Mouse (Mus musculus) thymus, adult 2 months (tissue): ENCODE results near the gene Upk3bl. TPM values are rescaled to one million over a fixed set of nuclear protein-coding genes. Genes with fewer than 3 reads are reported as not detected.
"Not testable (repeated sequence)": the region's sequence is repeated elsewhere in the genome, so short reads cannot be mapped to it uniquely, and the experiment has no call there.

Experiments used
- DNase-seq: peaks from one replicate; pipeline ENCODE4 v3.0.0; 2021
- H3K27ac ChIP-seq: fragments of 200-500 bp; 2 replicates; pipeline ENCODE4 v1.5.1; 2012; ENCODE audit warnings: low read length, control low read depth; ENCODE audit not compliant: control insufficient read depth, insufficient read depth
- H3K27me3 ChIP-seq: fragments of 200-500 bp; 2 replicates; pipeline ENCODE4 v1.6.1; 2012; ENCODE audit warnings: mild to moderate bottlenecking, low read length, moderate library complexity, mixed read lengths; ENCODE audit not compliant: control insufficient read depth, insufficient read depth
- H3K36me3 ChIP-seq: fragments of 200-500 bp; 2 replicates; pipeline ENCODE4 v1.6.1; 2012; ENCODE audit warnings: mild to moderate bottlenecking, low read length, moderate library complexity; ENCODE audit not compliant: control insufficient read depth, insufficient read depth
- H3K4me1 ChIP-seq: fragments of 200-500 bp; replicated peaks from 2 replicates; pipeline ENCODE4 v1.6.1; 2012; ENCODE audit warnings: low read length; ENCODE audit not compliant: control insufficient read depth, insufficient read depth
- H3K4me3 ChIP-seq: fragments of 200-500 bp; 2 replicates; pipeline ENCODE4 v1.5.1; 2012; ENCODE audit warnings: mild to moderate bottlenecking, low read length, control low read depth, moderate library complexity; ENCODE audit not compliant: control insufficient read depth, insufficient read depth
- CTCF ChIP-seq: fragments of 200-500 bp; IDR thresholded peaks from 2 replicates; pipeline ENCODE4 v1.5.1; 2012; ENCODE audit warnings: mild to moderate bottlenecking, control low read depth, low read length, moderate library complexity, borderline replicate concordance; ENCODE audit not compliant: control insufficient read depth, poor library complexity, insufficient read depth; ENCODE audit errors: extremely low read depth
- POLR2A ChIP-seq: fragments of 200-500 bp; IDR thresholded peaks from 2 replicates; pipeline ENCODE4 v1.6.1; 2012; ENCODE audit warnings: mild to moderate bottlenecking, low read length, control low read depth, moderate library complexity; ENCODE audit not compliant: control insufficient read depth, poor library complexity, insufficient read depth; ENCODE audit errors: extremely low read depth
- WGBS: fragments of 180-500 bp; shearing (Covaris S2); methylation state at CpG from one replicate; pipeline ENCODE4 v1.1.7; 2018; 5-methylcytosine and 5-hydroxymethylcytosine counted together
- polyA plus RNA-seq: library from polyadenylated mRNA; depleted of rRNA; stranded (reverse); fragments of >200 nt; gene quantifications from 2 replicates; pipeline ENCODE4 v1.2.3, GENCODE M21; 2012

Upk3bl gene
- polyA plus RNA-seq, 1 experiment: 1.3 TPM

DNA sequence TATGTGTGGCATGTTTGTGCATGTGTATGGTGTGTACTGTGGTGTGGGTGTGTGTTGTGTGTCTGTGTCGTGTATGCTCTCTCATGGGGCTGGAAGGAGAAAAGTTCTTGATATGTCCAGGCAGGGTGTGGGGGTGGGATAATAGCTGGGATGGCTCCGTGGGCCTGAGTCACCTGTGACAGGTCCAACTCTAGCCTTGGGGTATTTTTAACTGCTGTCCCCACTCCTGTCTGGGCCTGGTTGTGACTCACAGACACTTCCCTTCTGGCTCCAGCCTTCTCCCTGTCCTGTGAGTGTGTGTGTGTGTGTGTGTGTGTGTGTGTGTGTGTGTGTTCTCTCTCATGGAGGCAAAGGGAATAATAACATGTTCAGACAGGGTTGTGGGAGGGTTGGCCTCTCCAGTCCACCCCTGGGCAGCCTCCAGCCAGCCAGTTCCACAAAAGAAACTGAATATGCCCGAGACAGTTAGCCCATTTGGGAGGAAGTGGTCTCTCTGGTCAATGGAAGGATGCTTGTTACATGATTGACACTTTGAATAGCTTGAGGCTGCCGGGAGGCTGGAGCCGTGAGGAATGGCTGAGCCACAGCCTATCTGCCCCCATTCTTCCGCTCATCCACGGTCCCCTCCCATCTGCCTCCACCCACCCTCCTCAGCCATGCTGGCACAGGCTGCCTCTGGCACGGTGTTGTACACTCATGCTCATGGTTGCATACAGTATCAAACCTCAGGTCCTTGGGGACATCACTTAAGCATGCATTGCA is 40.1 kb downstream of the Upk3bl start:
- DNase-seq: no peak
- Histone ChIP-seq H3K27ac (no peak overlapping the region), H3K27me3 (no peaks in the 10 kb centered on the region), H3K4me1 (peaks cover 25% of the 10 kb centered on the region), H3K4me3 (no peak overlapping the region), H3K36me3 (no peaks in the 10 kb centered on the region)
- TF ChIP-seq POLR2A: no peak
- no peak for TF ChIP-seq CTCF
- WGBS: 37% methylated on average over 8 of the region's 8 CpGs

DNA sequence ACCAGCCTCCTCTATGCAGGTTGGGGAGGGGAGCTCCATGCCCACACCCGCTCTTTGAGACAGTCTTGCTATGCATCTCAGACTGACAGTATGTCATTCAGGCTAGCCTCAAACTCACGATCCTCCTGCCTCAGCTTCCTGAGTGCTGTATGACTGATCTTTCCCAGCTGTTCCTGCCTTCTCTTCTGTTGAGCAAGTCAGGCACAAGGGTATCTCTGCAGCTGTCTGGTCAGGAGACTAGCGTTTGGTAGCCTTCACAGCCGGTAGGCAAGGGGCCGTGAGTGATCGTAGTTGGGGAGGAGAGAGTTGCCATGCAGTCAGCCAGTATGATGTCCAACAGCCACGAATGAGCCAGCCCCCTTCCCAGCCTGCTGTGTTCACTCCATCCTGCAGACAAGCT is 40.8 kb downstream of the Upk3bl start:
- TF ChIP-seq CTCF (no peak), POLR2A (no peak)
- Histone ChIP-seq H3K4me3 (no peak overlapping the region), H3K27me3 (no peaks in the 10 kb centered on the region), H3K4me1 (peaks cover 25% of the 10 kb centered on the region), H3K27ac (no peak overlapping the region), H3K36me3 (no peaks in the 10 kb centered on the region)
- 78% methylated on average over 7 of the region's 7 CpGs for WGBS
- DNase-seq: no peak

GRCm38 (mm10) chr5:136098536-136098935 is 44.2 kb downstream of the Upk3bl start:
- H3K27ac ChIP-seq: no peak overlapping the region

GRCm38 (mm10) chr5:136102099-136102820 is 48.0 kb downstream of the Upk3bl start:
- Histone ChIP-seq H3K27me3 (no peaks in the 10 kb centered on the region), H3K4me3 (peak overlapping the region; percentile 33), H3K36me3 (no peaks in the 10 kb centered on the region), H3K4me1 (peaks cover 17% of the 10 kb centered on the region), H3K27ac (no peak overlapping the region)
- peak; percentile 68 for DNase-seq
- TF ChIP-seq CTCF (peak; percentile 97), POLR2A (no peak)
- WGBS: 15% methylated on average over 41 of the region's 41 CpGs

More at GRCm38 (mm10) chr5:136098536-136098935, 44.2 kb downstream of the Upk3bl start:
- H3K4me3 ChIP-seq: no peak overlapping the region
- H3K4me1 ChIP-seq: peaks cover 17% of the 10 kb centered on the region
- no peak for TF ChIP-seq POLR2A
- no peaks in the 10 kb centered on the region for H3K36me3 ChIP-seq
- 96% methylated on average over 10 of the region's 10 CpGs for WGBS
- no peaks in the 10 kb centered on the region for H3K27me3 ChIP-seq
- no peak for DNase-seq

DNA sequence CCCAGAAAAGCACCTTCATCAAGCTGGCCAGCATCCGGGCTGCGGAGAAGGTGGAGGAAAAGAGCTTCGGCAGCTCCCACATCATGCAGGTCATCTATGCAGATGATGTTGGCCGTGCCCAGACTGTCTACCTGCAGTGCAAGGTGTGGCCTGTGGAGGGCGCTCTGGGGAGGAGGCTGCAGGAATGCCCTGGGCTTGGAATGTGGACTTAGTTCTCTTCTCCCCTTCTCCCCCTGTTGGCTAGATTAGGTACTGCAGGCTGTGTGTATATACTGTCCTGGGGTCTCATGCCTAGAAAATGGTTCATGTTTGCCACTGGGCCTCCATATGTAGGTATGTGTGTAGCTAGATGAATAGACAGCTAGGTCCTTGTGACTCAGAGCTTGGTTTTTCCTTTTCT is 50.2 kb downstream of the Upk3bl start:
- TF ChIP-seq POLR2A: no peak
- TF ChIP-seq CTCF: peak; percentile 64; the same call in 1 of the 2 replicates
- no peaks in the 10 kb centered on the region for H3K27me3 ChIP-seq
- no peak for DNase-seq
- H3K36me3 ChIP-seq: no peaks in the 10 kb centered on the region
- WGBS: 97% methylated on average over 5 of the region's 5 CpGs
- no peak overlapping the region for H3K4me3 ChIP-seq
- no peak overlapping the region for H3K27ac ChIP-seq
- H3K4me1 ChIP-seq: peaks cover 9% of the 10 kb centered on the region

DNA sequence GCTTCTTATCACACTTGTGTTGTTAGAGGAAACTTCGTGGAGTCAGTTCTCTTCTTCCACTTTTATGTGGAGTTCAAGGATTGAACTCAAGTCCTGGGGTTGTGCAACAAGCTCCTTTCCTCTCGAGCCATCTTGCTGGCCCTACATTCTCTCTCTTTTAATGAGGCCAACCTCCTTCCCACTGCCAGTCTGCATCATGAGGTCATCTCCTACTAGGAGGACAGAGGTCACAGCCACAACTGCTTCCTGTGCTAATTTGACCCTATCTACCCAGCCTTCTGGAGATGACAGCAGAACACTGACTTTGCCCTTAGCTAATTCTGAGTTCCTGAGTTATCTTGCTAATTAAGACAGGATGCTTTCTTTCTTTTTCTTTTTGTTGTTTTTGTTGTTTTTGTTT is 54.2 kb downstream of the Upk3bl start:
- H3K27ac ChIP-seq: no peak overlapping the region
- no peak overlapping the region for H3K4me3 ChIP-seq
- WGBS: 78% methylated on average over 2 of the region's 2 CpGs
- TF ChIP-seq CTCF (no peak), POLR2A (no peak)
- no peaks in the 10 kb centered on the region for H3K36me3 ChIP-seq
- no peaks in the 10 kb centered on the region for H3K4me1 ChIP-seq
- no peaks in the 10 kb centered on the region for H3K27me3 ChIP-seq
- no peak for DNase-seq

GRCm38 (mm10) chr5:136109042-136109441 is 54.8 kb downstream of the Upk3bl start:
- no peak overlapping the region for H3K4me3 ChIP-seq
- WGBS: 76% methylated on average over 3 of the region's 3 CpGs
- no peaks in the 10 kb centered on the region for H3K27me3 ChIP-seq
- no peak overlapping the region for H3K27ac ChIP-seq
- H3K4me1 ChIP-seq: no peaks in the 10 kb centered on the region
- H3K36me3 ChIP-seq: no peaks in the 10 kb centered on the region
- DNase-seq: no peak
- TF ChIP-seq POLR2A (no peak), CTCF (no peak)

GRCm38 (mm10) chr5:136113546-136113945 is 59.3 kb downstream of the Upk3bl start:
- H3K36me3 ChIP-seq, DNase-seq, H3K27me3 ChIP-seq, H3K4me3 ChIP-seq, H3K27ac ChIP-seq: not testable (repeated sequence)
- WGBS: 75% methylated on average over 4 of the region's 4 CpGs
- peaks cover 10% of the 10 kb centered on the region for H3K4me1 ChIP-seq
